Mouse (Mus musculus): ENCODE data around the gene Elavl1.

Elavl1 gene

DNA sequence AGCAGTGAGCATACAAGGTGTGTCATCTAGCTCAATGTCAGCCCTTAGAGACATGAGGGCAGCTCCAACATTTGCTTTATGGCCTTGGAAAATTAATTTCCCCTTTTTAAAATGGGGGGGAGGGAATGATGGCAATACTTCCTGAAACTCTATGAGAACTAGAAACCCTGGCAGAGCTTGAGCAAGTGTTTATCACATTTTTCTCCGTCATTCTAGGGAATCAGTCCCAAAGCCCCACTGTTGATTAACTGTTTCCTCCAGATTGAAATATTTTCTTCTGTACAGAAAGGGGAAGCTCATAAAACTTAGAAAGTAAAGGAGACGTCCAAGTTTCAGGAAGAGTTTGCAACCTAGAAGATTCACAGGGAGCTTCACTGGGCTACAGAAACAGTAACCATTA lies 10.5 kb upstream of the Elavl1 start:
- CTCF ChIA-PET: no interaction called here
- POLR2A ChIA-PET: interaction anchor here in 2 of 4 experiments (0.8 to 1.3 kb wide), 7 partner anchors 10 to 35 kb away, joined by 3 to 7 read pairs (median 3); no protein-coding TSS in a partner anchor

DNA sequence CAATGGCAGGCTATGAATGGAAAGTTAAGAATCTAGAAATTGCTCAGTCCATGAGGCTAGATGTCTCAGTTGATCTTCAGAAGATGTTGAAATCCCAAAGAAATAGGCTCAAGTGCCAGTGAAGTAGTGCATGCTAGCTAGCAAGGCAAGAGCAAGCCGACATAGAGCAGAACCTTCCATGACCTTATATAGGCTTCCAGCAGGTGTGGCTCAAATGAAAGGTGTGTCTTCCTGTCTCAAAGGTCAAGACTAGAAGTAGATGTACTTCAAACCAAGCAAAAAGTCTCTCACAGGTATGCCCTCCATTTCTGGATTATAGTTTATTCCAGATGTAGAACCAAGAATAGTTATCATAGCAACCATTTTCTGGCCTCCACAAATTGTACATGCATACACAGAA lies 8.8 kb upstream of the Elavl1 start:
- POLR2A ChIA-PET: interaction anchor here in 1 of 4 experiments (0.8 to 1.3 kb wide), 2 partner anchors 8 to 10 kb away, joined by 3 to 6 read pairs; no protein-coding TSS in a partner anchor
- CTCF ChIA-PET: interaction anchor here in 1 of 4 experiments (0.7 kb wide), 1 partner anchor 22 kb away, joined by 3 read pairs; no protein-coding TSS in a partner anchor

DNA sequence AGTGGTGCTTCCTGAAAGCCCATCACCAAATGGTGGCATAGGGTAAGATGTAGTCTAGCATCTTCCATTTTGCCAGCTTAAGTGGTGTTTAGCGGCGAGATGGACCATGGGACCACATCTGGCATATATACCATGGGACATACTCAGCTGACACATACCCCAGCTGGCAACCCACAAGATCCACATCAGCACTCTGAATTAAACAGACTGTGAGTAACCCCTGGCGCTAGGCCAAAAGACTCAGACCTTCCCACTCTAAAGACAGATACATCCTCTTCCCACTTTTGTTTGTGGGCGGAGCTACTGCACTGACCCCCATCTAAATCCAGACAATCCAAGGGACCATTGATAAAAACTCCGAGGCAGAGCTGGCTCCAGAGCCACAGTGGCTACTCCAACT lies 3.8 kb upstream of the Elavl1 start:
- ChIA-PET CTCF (no interaction called here), POLR2A (interaction anchor here in 3 of 4 experiments (0.8 to 1.7 kb wide), 6 partner anchors 12 to 58 kb away, joined by 3 to 6 read pairs (median 3); no protein-coding TSS in a partner anchor)

DNA sequence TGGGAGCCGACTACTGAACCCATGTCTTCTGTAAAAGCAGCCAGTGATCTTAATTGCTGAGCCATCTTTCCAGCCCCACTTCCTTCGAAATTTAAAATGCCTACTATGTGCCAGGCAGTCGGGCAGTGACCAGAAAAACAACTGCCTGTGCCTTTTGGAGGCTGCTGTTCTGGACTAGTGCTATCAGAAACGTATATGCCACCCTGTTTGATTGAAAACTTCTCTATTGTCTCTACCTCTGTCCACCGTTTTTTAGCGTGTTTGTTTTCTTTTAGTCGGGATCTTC lies 481 bp upstream of the Elavl1 start:
- ChIA-PET POLR2A (no interaction called here), CTCF (no interaction called here)

- ChIA-PET POLR2A (interaction anchor here in 2 of 4 experiments (0.8 to 4.9 kb wide), 10 partner anchors 10 to 86 kb away, joined by 3 to 46 read pairs (median 4); partner anchors contain the start of genes Timm44 (in 2 of the 2), Gm49320 (in 1 of the 2) and Map2k7 (in 1 of the 2)), CTCF (interaction anchor here in 1 of 4 experiments (1.1 to 1.4 kb wide), 2 partner anchors 13 to 119 kb away, joined by 3 to 4 read pairs; no protein-coding TSS in a partner anchor)
Measured at GRCm38 (mm10) chr8:4324525-4324924, 688 bp downstream of the Elavl1 start.

DNA sequence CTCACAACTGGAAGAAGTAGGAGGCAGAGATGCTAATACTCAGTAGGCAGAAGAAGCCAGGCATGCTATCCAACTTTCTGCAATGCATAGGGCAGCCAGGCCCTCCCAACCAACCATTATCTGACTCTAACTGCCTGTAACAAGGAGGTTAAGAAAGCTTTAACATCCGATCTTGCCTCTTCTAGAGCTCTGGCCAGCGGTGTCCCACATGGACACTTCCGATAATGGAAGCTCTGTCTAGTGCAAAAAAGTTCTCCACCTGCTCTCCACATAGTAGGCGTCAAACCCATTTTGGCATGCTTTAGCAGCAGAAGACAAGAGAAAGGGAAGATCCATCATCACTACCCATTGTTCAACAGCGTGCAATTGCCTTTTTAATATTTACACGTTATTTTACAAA lies 1.3 kb downstream of the Elavl1 start:
- ChIA-PET POLR2A (interaction anchor here in 2 of 4 experiments (0.6 to 4.9 kb wide), 10 partner anchors 11 to 147 kb away, joined by 3 to 46 read pairs (median 4); partner anchors contain the start of genes Timm44 (in 2 of the 2), Gm49320 (in 1 of the 2) and Map2k7 (in 1 of the 2)), CTCF (interaction anchor here in 1 of 4 experiments (1.1 to 1.4 kb wide), 2 partner anchors 13 to 119 kb away, joined by 3 to 4 read pairs; no protein-coding TSS in a partner anchor)

- ChIA-PET POLR2A (interaction anchor here (0.5 to 4.9 kb wide), 24 partner anchors 9 to 157 kb away, joined by 3 to 46 read pairs (median 3); partner anchors contain the start of genes Timm44 (in 2 of the 4) and Snapc2 (in 1 of the 4)), CTCF (interaction anchor here (0.6 to 1.6 kb wide), 32 partner anchors 9 to 862 kb away, joined by 3 to 15 read pairs (median 4); partner anchors contain the start of genes Ctxn1 (in 1 of the 4), Gm49320 (in 1 of the 4), Map2k7 (in 1 of the 4) and Prr36 (in 1 of the 4))
Measured at GRCm38 (mm10) chr8:4322470-4322869, 2.7 kb downstream of the Elavl1 start.

GRCm38 (mm10) chr8:4321031-4321430 lies 4.2 kb downstream of the Elavl1 start:
- ChIA-PET CTCF (interaction anchor here in 1 of 4 experiments (1.2 kb wide), 1 partner anchor 62 kb away, joined by 3 read pairs; the partner anchor contains the start of gene Ctxn1), POLR2A (interaction anchor here in 1 of 4 experiments (1.3 to 4.9 kb wide), 5 partner anchors 9 to 33 kb away, joined by 3 to 46 read pairs (median 4); no protein-coding TSS in a partner anchor)

DNA sequence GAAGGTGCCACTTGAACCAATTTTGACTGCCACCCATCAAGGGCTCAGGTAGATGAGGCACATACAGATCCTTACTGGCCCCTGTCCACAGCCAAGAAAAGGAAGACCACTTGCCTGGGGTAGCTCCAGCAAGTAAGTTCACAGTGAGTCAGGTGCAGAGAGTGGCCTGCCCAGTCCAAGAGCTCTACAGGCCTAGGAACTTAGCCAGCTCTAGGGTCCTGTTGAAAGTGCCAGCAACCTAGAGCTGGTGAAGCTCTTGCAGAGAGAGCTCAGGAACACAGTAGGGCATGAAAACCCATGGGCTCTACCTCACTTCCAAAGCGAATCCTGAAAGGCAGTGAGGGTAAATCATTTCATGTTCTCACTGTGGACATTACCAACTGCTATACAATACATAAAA lies 4.8 kb downstream of the Elavl1 start:
- ChIA-PET CTCF (interaction anchor here in 2 of 4 experiments (0.6 to 1.2 kb wide), 2 partner anchors 20 to 62 kb away, joined by 3 to 7 read pairs; partner anchors contain the start of gene Ctxn1 (in 1 of the 2)), POLR2A (interaction anchor here in 2 of 4 experiments (0.7 to 2.7 kb wide), 4 partner anchors 10 to 33 kb away, joined by 3 to 10 read pairs (median 3); no protein-coding TSS in a partner anchor)

DNA sequence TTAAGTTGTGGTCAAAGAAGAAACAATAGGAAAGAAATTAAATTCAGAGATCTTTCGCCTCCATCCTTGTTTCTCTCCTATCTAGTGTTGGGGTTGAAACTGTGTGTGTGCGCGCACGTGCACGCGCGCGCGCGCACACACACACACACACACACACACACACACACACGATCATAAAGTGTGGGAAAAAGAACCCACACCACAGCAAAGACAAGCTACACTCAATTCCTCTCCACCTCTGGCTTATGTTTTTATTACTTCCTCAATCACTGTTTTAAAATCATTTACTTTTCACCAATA lies 5.7 kb downstream of the Elavl1 start:
- ChIA-PET POLR2A (interaction anchor here in 2 of 4 experiments (0.5 to 1.0 kb wide), 4 partner anchors 8 to 207 kb away, joined by 3 to 4 read pairs (median 3); no protein-coding TSS in a partner anchor), CTCF (interaction anchor here in 1 of 4 experiments (0.7 kb wide), 1 partner anchor 66 kb away, joined by 4 read pairs; no protein-coding TSS in a partner anchor)

GRCm38 (mm10) chr8:4318796-4319572 lies 6.2 kb downstream of the Elavl1 start:
- ChIA-PET POLR2A (interaction anchor here in 2 of 4 experiments (0.5 to 1.1 kb wide), 5 partner anchors 9 to 294 kb away, joined by 3 to 4 read pairs (median 3); partner anchors contain the start of gene Zfp958 (in 1 of the 2)), CTCF (interaction anchor here in 1 of 4 experiments (0.7 kb wide), 1 partner anchor 65 kb away, joined by 4 read pairs; no protein-coding TSS in a partner anchor)

DNA sequence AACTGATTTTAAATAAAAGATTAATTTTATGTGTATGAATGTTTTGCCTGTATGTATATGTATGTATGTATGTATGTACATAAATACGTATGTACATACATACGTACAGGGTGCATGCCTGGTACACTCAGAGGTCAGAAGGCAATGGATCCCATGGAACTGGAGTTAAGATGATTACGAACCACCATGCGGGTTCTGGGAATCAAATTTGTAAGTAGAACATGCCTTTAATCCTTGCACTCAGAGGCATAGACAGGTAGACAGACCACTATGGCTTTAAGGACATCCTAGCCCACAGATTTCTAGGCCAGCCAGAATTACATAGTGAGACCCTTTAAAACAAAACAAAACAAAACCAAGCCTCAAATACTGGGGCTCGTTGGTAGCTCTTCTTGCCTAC lies 7.1 kb downstream of the Elavl1 start:
- POLR2A ChIA-PET: interaction anchor here in 1 of 4 experiments (0.6 to 1.3 kb wide), 3 partner anchors 27 to 295 kb away, joined by 3 read pairs; partner anchors contain the start of gene Zfp958
- CTCF ChIA-PET: no interaction called here

GRCm38 (mm10) chr8:4314852-4315251 lies 10.4 kb downstream of the Elavl1 start:
- POLR2A ChIA-PET: interaction anchor here in 3 of 4 experiments (0.6 to 5.2 kb wide), 10 partner anchors 8 to 636 kb away, joined by 3 to 46 read pairs (median 4); partner anchors contain the start of genes Ccl25 (in 2 of the 3), Elavl1 (in 1 of the 3) and Timm44 (in 1 of the 3)
- CTCF ChIA-PET: no interaction called here

DNA sequence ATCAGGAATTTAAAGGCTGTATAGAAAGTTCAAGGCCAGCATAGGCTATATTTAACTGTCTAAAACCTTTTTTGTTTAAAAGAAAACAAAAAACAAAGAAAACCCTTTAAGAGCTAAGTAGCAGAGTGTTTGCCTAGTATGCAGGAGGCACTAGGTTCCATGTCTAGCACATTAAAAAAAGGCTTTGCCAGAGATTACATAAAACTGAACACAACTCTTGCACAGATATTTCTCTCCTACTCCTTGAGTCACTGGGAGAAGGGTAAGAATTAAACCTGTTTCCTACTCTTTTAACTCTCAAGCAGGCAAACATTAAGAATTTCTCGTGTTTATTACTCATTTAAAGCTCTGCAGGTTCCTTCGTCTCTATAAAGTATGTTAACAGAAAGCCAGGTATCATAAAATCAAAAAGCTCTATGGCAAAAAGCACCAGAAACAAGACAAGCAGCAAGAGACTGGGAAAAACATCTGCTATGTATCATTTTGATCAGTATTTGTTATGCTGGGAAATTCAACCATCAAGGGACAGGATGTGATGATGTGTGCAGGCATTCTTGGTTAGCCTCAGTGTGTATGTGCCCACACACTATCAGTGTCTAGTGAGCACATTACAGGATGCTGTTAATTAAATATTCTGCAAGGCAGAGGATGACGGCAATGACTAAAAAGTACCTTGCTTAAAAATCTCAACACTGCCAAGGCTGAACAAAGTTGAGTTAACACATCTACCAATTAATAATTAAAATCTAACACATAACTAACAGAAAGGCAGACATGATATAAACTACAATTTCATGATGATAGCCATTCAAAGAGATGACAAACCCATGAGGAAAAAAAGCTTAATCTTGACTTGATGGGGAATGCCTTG lies 11.7 kb downstream of the Elavl1 start:
- POLR2A ChIA-PET: interaction anchor here in 2 of 4 experiments (0.6 to 5.2 kb wide), 16 partner anchors 9 to 147 kb away, joined by 3 to 46 read pairs (median 4); partner anchors contain the start of genes Gm49320 (in 2 of the 2), Map2k7 (in 2 of the 2), Ccl25 (in 1 of the 2) and Elavl1 (in 1 of the 2)
- CTCF ChIA-PET: interaction anchor here in 2 of 4 experiments (0.6 to 2.7 kb wide), 3 partner anchors 9 to 774 kb away, joined by 3 to 15 read pairs (median 5); no protein-coding TSS in a partner anchor

DNA sequence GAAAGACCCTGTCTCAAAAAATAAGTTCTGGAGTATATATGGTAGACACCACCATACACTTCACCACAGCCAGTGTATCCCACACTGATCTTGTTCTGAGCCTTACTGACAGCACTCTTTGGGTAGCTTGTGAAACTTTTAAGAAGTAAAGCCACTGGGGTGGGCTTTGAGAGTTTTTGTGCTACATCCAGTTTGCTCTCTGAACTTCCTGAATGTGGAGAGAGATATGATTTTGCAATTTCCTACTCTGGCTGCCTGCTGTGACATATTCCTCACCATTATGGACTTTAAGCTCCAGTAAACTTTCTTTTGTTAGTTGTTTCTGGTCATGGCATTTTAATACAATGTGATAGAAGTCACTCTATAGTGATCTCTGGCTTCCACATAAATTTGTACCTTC lies 13.1 kb downstream of the Elavl1 start:
- CTCF ChIA-PET: interaction anchor here in 2 of 4 experiments (1.2 to 2.7 kb wide), 3 partner anchors 10 to 45 kb away, joined by 3 to 15 read pairs (median 4); no protein-coding TSS in a partner anchor
- POLR2A ChIA-PET: interaction anchor here in 3 of 4 experiments (0.5 to 5.2 kb wide), 19 partner anchors 8 to 676 kb away, joined by 3 to 46 read pairs (median 5); partner anchors contain the start of genes Timm44 (in 2 of the 3), Ccl25 (in 1 of the 3) and Elavl1 (in 1 of the 3)

DNA sequence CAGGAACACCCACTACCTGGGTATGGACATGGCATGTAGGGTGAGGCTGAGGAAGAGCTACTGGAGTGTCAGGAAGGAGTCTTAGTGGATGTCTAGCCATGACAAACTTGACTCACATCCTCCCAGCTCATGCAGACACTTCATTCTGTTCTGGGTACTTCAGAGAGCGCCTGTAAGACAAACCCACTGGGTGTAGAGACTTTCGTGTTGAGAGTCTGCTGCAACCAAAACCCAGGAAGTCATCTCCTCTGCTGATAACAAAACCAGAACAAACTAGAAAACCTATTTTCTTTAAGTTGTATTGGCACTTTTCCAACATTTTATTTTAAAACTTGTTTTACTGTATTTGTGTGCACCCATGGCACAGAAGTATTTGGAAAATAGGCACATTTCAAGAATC lies 19.4 kb downstream of the Elavl1 start:
- CTCF ChIA-PET: interaction anchor here (0.6 to 1.2 kb wide), 4 partner anchors 13 to 867 kb away, joined by 3 to 4 read pairs (median 3); no protein-coding TSS in a partner anchor
- POLR2A ChIA-PET: interaction anchor here in 1 of 4 experiments (0.9 to 1.3 kb wide), 3 partner anchors 10 to 34 kb away, joined by 3 to 4 read pairs (median 4); no protein-coding TSS in a partner anchor

DNA sequence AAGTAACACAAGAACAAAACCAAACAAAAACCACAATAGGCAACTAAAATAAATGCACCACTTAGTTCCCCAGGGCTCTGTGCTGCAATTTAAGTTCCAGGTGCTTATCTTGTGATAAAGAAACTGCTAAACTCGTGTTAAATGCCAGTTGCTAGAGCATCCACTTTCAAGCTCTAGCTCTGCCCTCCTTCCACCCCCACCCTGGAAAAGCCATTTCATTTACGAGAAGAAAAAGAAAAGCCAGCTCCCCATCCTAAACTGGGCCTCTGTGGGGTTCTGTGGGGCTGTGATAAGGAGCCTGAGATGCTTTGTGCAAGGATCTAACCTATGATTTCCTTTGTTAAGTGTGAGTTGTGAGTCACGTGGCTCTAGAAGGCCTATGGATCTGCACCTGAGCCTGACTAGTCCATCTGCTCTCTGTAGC lies 21.1 kb downstream of the Elavl1 start:
- POLR2A ChIA-PET: interaction anchor here in 2 of 4 experiments (0.7 to 1.3 kb wide), 6 partner anchors 9 to 18 kb away, joined by 3 to 4 read pairs (median 4); no protein-coding TSS in a partner anchor
- CTCF ChIA-PET: no interaction called here
